Mouse (Mus musculus): ENCODE measurements around the gene Rbp4. TPM values are rescaled to one million over a fixed set of nuclear protein-coding genes. Genes with fewer than 3 reads are reported as not detected.

Gene Rbp4
- polyA plus RNA-seq (2015; fragmentation: Nextera tagmentation; extraction: Ambion mirVana): 2.2 and 5.3 TPM in 2 replicates

GRCm38 (mm10) chr19:38125219-38125610 lies at the start of gene Rbp4:
TSS of gene Rbp4 (minus strand) at chr19:38125281.

GRCm38 (mm10) chr19:38132481-38132880 lies 7.4 kb upstream of the Rbp4 start, which contains the start of gene Pde6c:
TSS of gene Pde6c (plus strand) at chr19:38132781.

DNA sequence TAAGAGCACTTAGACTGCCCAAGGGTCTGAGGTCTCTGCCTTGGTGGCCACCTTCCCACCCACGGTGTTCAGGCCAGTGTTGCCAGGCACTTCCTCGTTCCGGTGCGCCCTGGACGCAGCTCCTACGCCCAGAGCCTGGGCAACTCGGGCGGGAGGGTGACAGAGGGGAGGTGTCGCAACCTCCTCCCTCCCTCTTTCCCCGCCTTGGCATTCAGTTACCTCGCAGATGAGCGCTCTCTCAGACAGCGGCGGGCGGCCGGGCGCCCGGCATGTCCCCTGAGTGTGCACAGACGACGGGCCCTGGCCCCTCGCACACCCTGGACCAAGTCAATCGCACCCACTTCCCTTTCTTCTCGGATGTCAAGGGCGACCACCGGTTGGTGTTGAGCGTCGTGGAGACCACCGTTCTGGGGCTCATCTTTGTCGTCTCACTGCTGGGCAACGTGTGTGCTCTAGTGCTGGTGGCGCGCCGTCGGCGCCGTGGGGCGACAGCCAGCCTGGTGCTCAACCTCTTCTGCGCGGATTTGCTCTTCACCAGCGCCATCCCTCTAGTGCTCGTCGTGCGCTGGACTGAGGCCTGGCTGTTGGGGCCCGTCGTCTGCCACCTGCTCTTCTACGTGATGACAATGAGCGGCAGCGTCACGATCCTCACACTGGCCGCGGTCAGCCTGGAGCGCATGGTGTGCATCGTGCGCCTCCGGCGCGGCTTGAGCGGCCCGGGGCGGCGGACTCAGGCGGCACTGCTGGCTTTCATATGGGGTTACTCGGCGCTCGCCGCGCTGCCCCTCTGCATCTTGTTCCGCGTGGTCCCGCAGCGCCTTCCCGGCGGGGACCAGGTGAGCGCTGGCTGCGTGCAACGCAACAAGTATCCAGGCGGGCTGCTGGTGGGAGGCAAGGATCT lies 28.0 kb downstream of the Rbp4 start, which contains the start of gene Ffar4:
TSS of gene Ffar4 (plus strand) at position 214 of the 901 bp plus-strand sequence.

Other genes starting within 250 kb of the Rbp4 start
- 1.7 and 2.5 TPM in 2 replicates for gene Myof, start 81.7 kb downstream of the Rbp4 start, polyA plus RNA-seq (2015; fragmentation: Nextera tagmentation; extraction: Ambion mirVana)
- 5.5 and 7.0 TPM in 2 replicates for gene Cep55, start 70.3 kb downstream of the Rbp4 start, polyA plus RNA-seq (2015; fragmentation: Nextera tagmentation; extraction: Ambion mirVana)
- gene Ffar4, start 28.2 kb downstream of the Rbp4 start, polyA plus RNA-seq (2015; fragmentation: Nextera tagmentation; extraction: Ambion mirVana): 0.67 and 1.0 TPM in 2 replicates
- gene Pde6c, start 7.5 kb upstream of the Rbp4 start, polyA plus RNA-seq (2015; fragmentation: Nextera tagmentation; extraction: Ambion mirVana): not detected in 2 replicates
- gene Fra10ac1, start 98.9 kb upstream of the Rbp4 start, polyA plus RNA-seq (2015; fragmentation: Nextera tagmentation; extraction: Ambion mirVana): 22.0 and 23.2 TPM in 2 replicates
- gene Lgi1, start 139.3 kb upstream of the Rbp4 start, polyA plus RNA-seq (2015; fragmentation: Nextera tagmentation; extraction: Ambion mirVana): 1.4 and 1.8 TPM in 2 replicates